Mouse (Mus musculus): ENCODE results near the gene Nup62.

DNA sequence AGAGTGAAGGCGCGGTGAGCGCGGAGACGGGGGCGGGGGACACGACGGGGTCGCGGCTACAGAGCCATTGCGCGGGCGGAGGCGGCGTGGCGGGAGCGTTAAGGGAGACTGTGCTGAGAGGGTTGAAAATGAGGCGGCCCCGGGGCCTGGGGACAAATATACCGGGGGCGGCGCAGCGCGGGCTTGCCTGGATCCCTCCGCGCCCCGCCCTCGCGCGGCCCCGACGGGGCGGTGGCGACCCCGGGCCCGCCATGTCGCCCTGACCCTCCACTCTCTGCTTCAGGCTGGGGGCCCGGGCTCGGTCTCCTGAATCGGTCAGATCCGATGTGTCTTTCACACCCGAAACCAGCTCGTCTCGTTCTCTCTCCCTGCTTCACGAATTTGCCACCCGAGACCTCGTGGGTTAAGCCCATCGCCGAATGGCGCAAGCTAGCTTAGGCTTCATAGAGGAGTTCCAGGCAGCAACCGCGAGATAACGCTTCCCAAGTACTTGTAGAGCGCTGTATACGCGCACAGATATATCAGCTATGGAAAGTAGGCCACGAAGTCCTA is 658 bp downstream of the Nup62 start, which contains the start of gene Atf5:
- TF ChIP-seq CTCF (IDR thresholded peaks at IDR 0.05; ENCODE audit: low read depth) (no peak), EP300 (IDR thresholded peaks at IDR 0.05; ENCODE audit: low read depth) (no peak)

Measured in liver, embryonic 14.5 days (tissue).